Mouse (Mus musculus): ENCODE measurements around the gene Elf2. TPM values are rescaled to one million over a fixed set of nuclear protein-coding genes. Genes with fewer than 3 reads are reported as not detected.
A peak's percentile ranks its signal among the peaks of the same experiment; 100 is the strongest.

The Elf2 gene
- total RNA-seq, 2 experiments from 2014 or later: 37.4 to 40.1 TPM

DNA sequence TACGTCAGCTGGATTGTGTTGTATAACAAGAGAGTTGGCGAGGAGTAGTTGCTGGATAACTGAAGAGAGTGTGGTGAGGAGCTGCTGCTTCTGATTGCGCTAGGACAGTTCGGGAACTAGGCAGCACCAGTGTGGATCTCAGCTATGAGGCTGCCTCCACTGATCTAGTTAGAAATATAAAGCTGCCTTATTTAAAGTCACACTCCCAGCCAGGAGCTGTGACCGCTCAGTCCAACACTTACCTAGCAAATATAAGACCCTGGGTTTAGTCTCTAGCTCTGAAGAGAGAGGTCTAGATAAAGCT is 105.8 kb downstream of the Elf2 start:
- no peak for DNase-seq (ENCODE audit: low spot score in 2 of 2)

DNA sequence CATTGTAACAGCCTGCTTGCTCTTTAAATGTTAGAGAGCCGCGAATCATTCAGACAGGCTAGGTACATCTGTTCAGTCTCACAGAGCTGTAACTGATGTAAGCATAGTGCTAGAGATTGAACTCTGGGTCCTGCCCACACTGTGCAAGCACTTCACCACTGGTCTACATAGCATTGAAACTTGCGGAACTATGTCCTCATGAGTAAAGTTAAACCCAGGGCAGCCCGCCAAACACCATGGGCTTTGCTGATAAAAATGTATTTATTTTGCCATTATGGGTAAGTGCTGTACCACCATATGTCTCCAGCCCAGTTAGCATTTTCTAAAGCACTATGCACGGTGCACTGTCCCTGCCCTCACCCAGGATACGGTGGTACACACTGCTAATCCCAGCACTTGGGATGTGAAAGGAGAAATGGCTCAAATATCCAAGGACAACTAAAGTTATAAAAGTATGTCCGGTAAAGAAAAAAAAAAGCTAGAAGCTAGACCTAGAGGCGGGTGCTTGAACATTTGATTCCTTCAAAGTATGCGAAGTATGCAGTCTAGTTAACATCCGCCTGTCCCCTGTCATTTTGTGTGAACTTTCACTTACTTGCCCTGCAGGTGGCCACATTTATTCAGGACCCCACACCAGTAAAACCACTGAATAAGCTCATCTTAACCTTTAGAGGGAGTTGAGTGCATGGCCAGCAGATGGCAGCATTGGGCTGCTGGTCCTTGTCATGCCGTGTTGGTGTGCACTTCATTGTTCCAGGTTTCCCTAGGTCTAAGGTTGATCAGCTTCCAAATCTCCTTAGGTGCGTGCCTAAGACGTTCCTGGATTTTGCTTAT is 106.3 kb downstream of the Elf2 start:
- DNase-seq (ENCODE audit: low spot score in 2 of 2): peak; percentile 81 to 85

DNA sequence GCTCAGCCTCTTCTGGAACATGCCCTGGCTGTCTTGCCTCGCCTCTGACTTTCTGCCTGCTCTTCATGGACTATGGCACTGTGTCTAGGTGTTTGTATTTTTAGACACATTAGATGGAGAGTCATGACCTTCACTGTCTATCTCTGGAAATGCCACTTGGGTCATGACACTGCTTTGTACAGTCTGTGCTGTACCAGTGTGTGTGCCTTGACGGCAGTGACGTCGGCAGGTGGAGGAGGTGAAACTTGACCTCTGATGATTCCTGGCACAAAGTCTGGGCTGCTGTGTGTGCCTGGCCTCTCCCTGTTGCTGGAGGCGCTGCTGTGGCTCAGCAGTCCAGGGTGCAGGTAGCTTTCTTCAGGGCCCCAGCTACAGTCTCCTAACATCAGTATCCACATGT is 107.0 kb downstream of the Elf2 start:
- DNase-seq (ENCODE audit: low spot score in 2 of 2): no peak

DNA sequence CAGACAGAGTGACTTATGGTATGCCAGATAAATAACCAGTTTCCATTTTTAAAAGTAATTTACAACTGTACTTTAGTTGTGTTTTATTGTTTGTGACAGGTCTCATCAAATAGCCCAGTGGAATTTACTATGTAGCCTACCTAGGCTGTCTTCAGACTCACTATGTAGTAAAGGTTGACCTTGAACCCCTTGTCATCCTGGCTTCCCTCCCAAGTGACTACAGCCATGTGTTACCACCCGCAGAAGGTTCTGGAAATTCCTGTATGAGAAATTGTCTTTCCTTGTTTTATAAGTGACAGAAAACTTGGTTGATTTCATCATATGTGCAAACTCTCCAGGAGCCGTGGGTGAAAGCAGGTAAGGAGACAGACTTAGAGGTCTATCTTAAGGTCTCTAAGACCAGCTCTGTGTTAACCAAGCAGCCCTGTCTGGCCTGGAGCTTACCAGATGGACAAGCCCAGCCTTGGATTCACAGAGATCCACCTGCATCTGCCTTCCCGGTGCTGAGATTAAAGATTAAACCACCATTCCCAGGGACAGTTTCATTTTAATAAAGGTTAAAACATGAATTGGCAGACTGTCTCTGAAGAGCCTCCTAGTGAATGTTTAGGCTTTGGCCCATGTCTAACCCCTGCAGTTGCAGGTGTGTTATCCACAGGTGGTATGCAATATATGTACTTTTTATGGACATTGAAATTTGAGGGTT is 108.1 kb downstream of the Elf2 start:
- no peak for DNase-seq (ENCODE audit: low spot score in 2 of 2)

DNA sequence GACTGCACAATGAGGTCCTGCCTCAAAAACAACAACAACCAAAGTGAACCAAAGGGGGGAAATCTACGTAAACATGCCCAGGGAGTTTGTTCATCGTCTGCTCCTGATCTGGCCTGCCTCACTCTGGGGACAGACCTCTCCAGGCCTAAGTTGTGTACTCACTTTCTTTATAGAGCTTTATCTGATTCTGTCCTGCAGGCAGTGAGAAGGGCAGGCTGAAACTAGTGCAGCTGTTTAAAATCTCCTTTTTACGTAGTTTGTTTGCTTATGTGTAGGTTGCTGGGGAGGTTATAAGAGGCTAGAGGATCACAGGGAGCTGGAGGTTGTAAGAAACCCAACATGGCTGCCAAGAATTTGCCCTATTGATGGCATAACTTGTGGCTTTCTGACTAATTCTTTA is 109.0 kb downstream of the Elf2 start:
- no peak for DNase-seq (ENCODE audit: low spot score in 2 of 2)

DNA sequence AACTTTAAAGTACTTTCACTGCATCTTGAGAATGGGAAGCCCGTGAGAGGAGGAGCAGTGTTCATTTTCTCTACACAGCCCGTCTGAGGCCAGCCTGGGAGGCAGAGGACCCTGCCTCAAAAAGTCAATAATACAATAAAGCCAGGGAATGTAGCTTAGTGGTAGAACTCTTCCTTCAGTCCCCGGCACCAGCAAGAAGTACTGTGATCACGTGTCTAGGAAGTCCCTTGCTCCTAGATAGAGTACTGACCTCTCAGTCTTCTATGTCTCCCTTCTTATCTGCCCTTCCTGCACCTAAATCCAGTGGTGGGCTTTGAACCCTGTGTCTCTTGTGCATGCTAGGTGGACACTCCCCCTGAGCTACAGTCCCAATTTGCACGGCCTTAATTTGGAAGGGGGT is 109.6 kb downstream of the Elf2 start:
- no peak for DNase-seq (ENCODE audit: low spot score in 2 of 2)

DNA sequence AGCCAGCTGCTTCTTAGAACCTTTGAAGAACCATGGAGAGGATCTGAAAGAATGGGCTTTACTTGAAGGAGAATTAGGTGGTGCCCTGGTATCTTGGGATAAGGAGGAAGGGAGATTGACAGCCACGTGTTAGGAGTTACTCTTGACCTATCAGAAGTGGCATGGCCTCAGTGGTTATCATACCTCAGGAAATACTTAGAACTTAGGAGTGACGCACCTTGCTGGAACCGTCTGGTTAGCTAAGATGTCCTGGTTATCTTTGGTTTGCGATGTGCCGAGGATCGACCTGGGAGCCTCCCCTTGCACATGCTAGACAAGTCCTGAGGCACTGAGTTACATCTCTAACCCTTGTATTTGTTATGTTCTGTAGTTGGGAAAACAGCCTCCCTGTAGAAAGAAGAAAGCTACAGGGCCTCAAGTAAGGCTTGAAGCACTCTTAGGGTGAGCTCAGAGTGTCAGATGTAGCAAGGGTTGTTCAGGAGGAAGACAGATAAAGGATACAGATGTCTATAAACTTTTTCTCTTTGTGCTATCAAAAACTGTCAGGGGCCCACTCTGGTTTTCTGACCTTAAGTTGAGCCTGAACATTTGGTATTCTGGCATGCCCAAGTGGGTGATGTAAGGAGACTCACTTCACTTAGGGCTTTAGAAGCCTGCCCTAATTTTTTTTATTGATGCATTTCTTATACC is 110.2 kb downstream of the Elf2 start:
- no peak for DNase-seq (ENCODE audit: low spot score in 2 of 2)

DNA sequence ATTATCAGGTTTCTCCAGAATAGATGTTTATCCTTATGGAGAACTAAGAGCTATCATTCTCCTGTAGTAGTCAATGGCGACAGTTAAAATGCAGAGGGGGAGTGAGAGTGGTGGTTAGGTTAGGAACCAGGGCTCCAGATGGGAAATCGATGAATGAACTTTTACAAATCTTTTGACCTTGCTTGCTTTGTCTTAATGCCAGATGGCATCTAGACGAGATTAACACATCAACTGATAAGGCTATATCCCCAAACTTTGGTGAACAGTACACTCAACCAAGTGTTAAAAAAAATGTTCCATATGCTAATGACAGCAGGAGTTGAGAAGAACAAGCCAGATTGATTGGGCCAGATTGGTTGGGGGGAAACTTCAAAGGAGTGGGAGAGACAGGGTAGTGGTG is 111.2 kb downstream of the Elf2 start:
- DNase-seq (ENCODE audit: low spot score in 2 of 2): no peak

DNA sequence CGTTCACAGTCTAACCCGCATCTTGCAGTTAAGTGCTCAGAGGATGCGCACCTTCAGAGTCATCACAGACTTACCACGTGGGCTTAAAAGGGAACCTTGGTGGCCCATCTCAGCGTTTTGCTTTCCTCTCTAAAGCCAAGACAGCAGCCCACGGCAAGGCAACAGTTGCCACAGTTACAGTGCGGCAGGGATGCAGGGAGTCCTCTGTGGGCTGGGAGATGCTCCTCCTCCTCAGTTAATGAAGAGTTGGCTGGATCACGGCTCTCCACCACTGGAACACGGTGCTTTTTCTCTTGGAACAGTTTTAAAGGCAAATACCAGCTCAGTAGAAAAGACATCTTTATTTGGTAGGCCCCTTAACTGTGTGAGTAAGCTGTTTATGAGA is 111.7 kb downstream of the Elf2 start:
- DNase-seq (ENCODE audit: low spot score in 2 of 2): peak; percentile 48 to 51

DNA sequence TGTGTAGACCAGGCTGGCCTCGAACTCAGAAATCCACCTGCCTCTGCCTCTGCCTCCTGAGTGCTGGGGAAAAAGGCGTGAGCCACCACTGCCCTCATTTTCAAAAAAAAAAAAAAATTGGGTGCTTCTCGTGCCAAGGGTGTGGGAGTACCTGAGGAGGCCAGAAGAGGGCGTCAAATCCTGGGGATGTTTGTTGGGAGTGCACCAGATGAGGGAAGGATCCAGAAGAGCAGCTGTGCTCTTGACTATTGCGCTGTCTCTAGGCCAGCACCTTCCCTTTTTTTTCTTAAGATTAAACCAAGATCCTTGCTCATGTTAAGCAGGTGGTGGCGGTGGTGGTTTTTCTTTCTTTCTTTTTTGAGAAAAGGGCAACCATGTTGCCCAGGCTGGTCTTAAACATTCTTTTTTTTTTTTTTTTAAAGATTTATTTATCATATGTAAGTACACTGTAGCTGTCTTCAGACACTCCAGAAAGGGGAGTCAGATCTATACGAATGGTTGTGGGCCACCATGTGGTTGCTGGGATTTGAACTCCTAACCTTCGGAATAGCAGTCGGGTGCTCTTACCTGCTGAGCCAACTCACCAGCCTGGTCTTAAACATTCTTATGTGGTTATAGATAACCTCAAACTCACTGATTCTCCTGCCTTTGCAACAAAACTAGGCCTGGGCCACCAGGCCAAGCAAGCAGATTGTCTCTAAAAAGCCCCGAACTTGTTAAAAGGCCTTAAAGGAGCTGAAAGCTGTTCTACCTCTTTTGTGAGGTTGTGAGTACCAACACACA is 112.2 kb downstream of the Elf2 start:
- DNase-seq (ENCODE audit: low spot score in 2 of 2): peak; percentile 62 to 64

DNA sequence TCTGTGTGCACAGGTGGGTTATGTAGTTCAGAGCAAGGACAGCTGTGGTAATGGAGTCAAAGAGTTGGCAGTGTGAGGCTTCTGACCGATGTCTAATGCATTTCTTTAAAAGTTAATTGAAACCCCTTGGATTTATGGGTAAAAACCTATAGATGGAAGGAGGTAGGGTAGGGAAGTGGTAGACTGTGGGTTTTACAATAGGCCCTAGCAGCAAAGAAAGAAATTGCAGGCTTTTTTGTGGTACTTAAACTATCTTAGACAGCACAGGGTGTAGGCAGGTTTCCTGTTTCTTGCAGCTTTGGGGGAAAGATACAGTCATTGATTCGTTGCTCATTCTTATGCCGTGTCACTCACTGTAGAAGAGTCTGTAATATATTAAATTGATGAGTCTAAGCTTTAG is 113.9 kb downstream of the Elf2 start:
- DNase-seq (ENCODE audit: low spot score in 2 of 2): no peak

DNA sequence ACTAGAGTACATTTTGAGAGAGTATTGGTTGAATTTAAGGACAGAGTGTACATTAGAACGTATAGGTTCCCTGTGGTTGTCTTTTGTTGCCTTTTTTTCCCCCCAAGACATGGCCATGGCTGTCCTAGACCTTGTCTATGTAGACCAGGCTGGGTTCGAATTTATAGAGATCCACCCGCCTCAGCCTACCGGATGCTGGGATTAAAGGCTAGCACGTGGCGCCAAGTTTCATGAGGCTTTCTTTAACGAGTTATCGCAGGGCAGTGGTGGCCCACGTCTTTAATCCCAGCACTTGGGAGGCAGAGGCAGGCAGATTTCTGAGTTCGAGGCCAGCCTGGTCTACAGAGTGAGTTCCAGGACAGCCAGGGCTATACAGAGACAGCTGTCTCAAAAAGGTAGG is 114.5 kb downstream of the Elf2 start:
- DNase-seq (ENCODE audit: low spot score in 2 of 2): no peak

DNA sequence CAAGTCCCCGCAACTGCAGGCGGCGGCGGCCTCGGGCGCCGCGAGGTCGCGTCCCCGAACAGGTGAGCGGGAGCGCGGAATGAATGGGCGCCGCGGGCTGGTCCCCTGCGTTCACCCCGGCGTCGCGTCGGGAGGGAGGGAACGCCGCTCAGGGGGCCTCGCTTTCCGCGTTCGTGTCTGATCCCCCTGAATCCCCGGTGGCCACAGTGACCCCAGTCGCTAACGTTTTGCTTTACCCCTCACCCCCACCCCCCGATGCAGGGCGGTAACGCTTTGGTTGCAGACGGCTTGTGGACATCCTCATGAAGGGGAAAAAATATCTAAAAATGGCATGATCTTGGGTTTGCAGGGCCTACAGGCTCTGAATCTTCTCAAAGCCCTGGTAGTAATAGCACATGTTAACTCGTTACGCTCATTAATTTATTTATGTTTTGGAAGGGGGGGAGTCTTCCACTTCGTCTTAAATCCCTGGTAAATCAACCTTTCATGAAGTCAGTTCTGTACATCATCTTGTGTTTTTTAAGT is 115.2 kb downstream of the Elf2 start:
- DNase-seq (ENCODE audit: low spot score in 2 of 2): no peak

DNA sequence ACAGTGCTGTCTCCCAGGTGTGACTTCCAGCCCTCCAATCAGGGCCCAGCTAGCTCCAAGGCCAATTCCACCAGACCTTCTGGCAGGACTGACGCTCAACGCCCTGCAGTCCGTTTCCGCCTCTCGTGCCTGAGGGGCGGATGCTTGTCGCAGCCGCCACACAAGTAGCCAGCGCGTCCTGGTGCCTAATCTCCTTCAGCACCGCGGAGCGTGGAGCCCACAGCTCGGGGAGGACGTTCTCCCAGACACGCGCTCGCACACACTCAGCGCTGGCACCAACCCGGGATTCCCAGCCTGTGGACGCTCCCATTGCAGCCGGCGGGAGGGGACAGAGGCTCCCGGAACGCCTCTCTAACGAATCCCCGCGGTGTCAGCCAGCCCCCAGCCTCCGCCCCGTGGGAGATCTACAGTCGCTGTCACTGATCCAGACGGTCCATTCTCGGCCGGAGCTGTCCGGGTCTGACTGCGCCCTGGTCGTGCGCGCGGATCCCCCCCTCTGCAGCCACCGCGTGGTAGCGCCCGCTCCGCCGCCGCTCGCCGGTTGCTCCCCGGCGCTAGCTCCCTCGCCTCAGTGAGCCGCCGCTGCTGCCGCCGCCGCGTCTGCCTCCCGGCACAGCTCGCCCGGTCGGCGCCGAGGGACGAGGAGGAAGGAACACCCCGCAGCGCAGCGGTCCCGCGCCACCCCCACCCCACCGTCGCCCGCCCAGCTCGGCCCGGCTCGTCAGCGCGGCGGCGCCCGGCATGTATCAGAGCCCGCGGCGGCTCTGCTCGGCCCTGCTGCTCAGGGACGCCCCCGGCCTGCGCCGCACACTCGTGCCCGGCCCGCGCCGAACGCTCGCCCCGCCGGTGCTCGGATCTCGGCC is 115.9 kb downstream of the Elf2 start, which contains the start of gene Noct:
TSS of gene Noct (plus strand) at position 85 of the 863 bp plus-strand sequence.
- peak; percentile 90 to 93 for DNase-seq (ENCODE audit: low spot score in 2 of 2)

DNA sequence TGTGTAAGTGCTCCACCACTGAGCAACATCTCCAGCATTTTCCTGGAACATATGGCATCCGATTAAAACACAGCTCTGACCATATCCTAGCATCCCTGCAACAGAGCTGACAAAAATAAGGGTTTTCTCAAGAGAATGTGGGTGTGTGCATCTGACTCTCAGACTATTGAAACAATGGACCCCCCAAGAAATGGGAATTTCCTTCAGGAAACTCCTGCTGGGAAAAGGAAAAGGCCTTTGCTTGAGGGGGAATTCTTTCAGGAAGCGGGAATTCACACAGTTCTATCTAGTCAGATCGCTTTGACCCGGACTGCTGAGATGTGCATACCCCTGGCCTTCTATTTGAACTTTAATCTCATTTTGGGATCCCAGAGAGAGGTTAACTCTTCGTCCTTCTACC is 116.9 kb downstream of the Elf2 start:
- no peak for DNase-seq (ENCODE audit: low spot score in 2 of 2)

DNA sequence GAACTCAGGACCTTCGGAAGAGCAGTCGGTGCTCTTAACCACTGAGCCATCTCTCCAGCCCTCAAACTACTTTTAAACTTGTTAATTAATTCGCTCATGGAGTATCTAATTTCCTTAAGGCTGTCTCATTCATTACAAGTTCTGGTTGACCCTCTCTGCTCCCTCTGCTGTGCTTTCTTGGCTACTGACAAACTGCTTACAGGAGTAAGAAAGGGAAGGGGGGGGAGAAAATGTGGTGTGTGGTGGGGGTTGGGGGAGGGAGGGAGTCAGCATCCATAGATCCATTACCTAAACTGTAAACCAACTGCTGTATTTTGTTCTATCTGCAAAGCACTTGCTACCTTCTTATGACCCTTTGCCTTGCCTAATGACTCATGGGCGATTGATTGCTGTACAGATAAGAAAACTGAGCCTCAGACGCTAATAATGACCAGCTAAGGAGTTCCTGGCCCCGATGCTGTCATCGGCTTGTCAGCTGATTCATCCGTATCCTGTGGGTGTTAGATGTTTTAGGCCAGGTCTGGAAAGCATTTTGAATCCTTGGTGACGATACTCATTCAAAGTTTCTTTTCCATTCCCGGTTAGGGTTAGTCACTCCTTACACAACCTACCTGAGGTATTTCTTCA is 117.5 kb downstream of the Elf2 start:
- DNase-seq (ENCODE audit: low spot score in 2 of 2): no peak

DNA sequence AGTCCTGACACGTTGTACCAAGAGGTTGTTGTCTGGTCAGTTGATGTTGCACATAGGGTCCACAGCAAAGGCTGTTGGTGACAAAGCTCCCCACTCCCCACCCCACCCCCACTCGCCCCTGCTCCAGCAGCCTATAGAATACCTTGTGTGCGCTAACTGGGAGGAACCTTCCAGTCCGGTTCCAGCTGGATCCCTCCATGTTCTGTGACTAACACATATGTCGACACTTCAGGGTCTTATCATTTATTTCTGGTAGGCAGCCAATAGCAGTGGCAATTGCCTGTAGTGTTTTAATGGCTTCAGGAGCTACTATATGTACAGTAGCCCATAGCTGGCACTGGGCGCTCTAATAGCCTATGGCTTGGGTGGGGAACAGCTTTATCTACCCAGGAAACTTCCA is 118.2 kb downstream of the Elf2 start:
- DNase-seq (ENCODE audit: low spot score in 2 of 2): no peak

DNA sequence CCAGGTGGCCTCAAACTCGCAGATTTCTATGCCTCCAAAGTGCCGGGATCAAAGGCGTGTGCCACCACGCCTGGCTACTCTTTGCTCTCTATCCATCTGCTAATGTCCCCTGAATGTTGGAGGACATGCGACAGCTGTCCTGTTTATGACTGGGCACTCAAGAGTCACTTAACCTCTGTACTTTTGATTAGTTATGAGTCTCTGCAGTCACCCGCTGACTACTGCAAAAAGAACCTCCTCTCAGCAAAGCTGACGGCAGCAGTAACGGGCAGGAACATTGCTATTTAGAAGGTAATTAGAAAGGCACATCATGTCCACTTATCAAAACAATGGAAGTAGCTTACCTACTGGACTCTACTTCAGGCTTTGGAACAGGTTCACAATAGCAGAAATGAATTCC is 118.6 kb downstream of the Elf2 start:
- DNase-seq (ENCODE audit: low spot score in 2 of 2): no peak

DNA sequence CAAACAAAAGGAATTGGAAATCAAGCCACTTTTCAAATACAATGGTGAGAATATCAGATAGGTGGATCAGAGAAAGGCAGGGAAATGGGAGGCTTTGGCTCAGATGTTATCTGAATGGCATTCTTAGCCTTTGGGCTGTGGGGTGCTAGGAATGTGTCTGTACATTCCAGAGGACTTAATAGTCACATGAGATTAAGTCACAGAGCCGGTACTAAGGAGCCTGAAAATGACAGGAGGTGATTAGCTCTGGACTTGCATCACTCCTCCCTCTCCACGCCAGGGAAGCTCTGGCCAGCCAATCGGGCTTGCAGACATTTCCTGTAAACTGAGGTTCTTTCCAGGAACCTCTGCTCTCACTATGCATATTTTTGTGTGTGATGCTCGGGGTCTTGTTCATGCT is 119.6 kb downstream of the Elf2 start:
- no peak for DNase-seq (ENCODE audit: low spot score in 2 of 2)

DNA sequence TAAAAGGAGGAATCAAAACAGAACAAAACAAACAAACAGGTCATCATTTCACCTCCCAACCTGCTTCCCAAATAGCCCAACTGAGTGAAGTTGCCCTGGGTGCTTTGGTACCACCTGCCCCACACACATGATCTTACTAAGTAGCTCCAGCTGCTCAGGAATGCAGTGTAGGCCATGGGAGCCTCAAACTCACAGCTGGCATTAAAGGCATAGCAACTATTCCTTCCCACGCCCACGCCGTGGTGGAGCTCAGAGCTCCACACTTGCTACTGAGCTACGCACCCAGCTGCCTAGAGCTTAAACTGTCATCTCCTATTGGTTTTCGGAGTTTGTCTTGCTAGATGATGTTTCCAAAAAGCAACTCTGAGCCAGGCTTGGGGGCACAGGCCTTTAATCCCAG is 121.2 kb downstream of the Elf2 start:
- DNase-seq (ENCODE audit: low spot score in 2 of 2): no peak
